Mouse (Mus musculus) cerebellum, adult 2 months (tissue): ENCODE measurements around the gene Car11. TPM values are rescaled to one million over a fixed set of nuclear protein-coding genes. Genes with fewer than 3 reads are reported as not detected.

Experiments used
- DNase-seq, 2 experiments: peaks; one replicate each; pipeline ENCODE4 v3.0.0; 2021
- H3K27ac ChIP-seq: fragments of 200-500 bp; 2 replicates; pipeline ENCODE4 v1.5.1; 2012; ENCODE audit warnings: low read length, control low read depth, inconsistent platforms; ENCODE audit not compliant: insufficient read depth
- H3K27me3 ChIP-seq: fragments of 200-500 bp; 2 replicates; pipeline ENCODE4 v1.6.1; 2012; ENCODE audit warnings: inconsistent platforms, mild to moderate bottlenecking, low read length, moderate library complexity; ENCODE audit not compliant: control insufficient read depth, insufficient read depth
- H3K4me1 ChIP-seq: fragments of 200-500 bp; 2 replicates; pipeline ENCODE4 v1.6.1; 2011; ENCODE audit warnings: low read length; ENCODE audit not compliant: control insufficient read depth, insufficient read depth
- H3K4me3 ChIP-seq: fragments of 200-500 bp; replicated peaks from 2 replicates; pipeline ENCODE3; 2011; ENCODE audit warnings: mild to moderate bottlenecking, low read depth, low read length, control low read depth; ENCODE audit not compliant: insufficient read depth
- CTCF ChIP-seq: fragments of 200-500 bp; IDR thresholded peaks from 2 replicates; pipeline ENCODE4 v1.5.1; 2011; ENCODE audit warnings: low read depth, mild to moderate bottlenecking, control low read depth, low read length, moderate library complexity, borderline replicate concordance; ENCODE audit not compliant: insufficient read depth
- POLR2A ChIP-seq: fragments of 200-500 bp; IDR thresholded peaks from 2 replicates; pipeline ENCODE4 v1.6.1; 2011; ENCODE audit warnings: low read length, control low read depth, borderline replicate concordance; ENCODE audit not compliant: insufficient read depth
- WGBS: fragments of 180-500 bp; shearing (Covaris S2); methylation state at CpG from one replicate; pipeline ENCODE4 v1.1.7; 2018; 5-methylcytosine and 5-hydroxymethylcytosine counted together
- polyA plus RNA-seq: library from polyadenylated mRNA; depleted of rRNA; stranded (reverse); fragments of >200 nt; gene quantifications from 2 replicates; pipeline ENCODE4 v1.2.3, GENCODE M21; 2012

Car11 gene
- polyA plus RNA-seq, 1 experiment = 164 TPM

DNA sequence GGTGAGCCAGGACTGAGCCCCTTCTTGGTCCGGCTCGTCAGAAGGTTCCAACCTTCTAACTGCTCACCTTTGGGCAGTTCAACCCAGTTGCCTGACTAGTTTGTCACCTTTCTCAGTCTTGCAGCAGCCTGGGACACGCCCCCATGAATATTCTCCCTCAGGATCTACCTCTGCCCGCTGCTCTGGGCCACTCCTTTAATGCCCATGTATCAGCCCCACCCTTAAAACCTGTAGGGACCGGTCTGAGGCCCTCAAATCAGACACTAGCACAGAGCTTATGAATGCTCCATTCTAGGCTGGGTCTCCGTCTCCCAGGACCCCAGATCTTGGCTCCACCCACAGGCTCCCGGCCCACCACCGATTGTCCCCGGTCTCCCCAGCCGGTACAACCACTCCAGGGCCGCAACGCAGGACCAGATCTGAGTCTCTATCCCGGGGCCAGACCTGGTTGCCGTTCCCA, 15.0 kb downstream of the Car11 start:
- Histone ChIP-seq H3K4me1 (peaks cover 21% of the 10 kb centered on the region), H3K4me3 (peak overlapping the region; percentile 93), H3K27ac (peak overlapping the region; percentile 37), H3K27me3 (no peaks in the 10 kb centered on the region)
- WGBS = 6% methylated on average over 14 of the region's 14 CpGs
- peak in 1 of 2 experiments; percentile 28 for DNase-seq
- TF ChIP-seq CTCF = no peak
- no peak for TF ChIP-seq POLR2A

DNA sequence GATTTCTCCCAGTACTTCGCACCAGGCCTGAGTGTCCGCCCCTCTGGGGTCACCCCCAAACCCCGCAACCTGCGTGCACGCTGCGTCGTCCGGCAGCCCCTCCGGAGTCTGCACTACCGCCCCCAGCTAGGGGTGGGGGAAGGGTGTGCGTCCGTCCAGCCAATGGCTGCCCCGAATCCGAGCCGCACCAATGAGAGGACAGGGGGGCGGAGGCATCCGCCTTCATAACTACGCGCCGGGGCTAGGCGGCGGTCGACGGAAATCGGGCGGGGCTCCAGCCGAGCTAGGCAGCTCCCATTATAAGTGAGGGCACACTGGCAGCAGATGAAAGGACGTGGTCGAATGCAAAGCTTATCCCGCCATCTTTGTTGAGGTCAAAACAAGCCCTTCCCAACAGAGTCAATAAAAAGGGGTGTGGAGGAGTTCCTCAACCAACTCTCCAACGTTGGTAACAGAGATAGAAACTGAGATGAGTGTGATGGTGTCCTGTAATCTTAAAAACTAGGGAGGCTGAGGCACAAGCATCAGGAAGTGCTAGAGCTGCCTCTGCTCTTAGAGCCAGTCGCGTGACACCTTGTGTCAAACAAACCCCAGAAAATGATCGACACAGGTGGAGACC, 15.6 kb downstream of the Car11 start, which contains the start of gene Rpl18:
TSS of gene Rpl18 (plus strand) at position 368 of the 619 bp plus-strand sequence.
- H3K4me1 ChIP-seq = peaks cover 21% of the 10 kb centered on the region
- H3K27me3 ChIP-seq = no peaks in the 10 kb centered on the region
- peak within 1 kb of the TSS; percentile 93 for H3K4me3 ChIP-seq
- no peak for TF ChIP-seq CTCF
- peak; percentile 73 for TF ChIP-seq POLR2A
- WGBS = 8% methylated on average over 34 of the region's 34 CpGs
- DNase-seq = peak; percentile 96 to 99
- H3K27ac ChIP-seq = peak within 1 kb of the TSS; percentile 37

GRCm38 (mm10) chr7:45715741-45716459, 16.3 kb downstream of the Car11 start:
- H3K27ac ChIP-seq = no peak overlapping the region
- WGBS = 79% methylated on average over 19 of the region's 19 CpGs
- TF ChIP-seq POLR2A (no peak), CTCF (no peak)
- no peaks in the 10 kb centered on the region for H3K27me3 ChIP-seq
- H3K4me1 ChIP-seq = peaks cover 19% of the 10 kb centered on the region
- no peak for DNase-seq
- H3K4me3 ChIP-seq = peak overlapping the region; percentile 9

- no peak for DNase-seq
- 88% methylated on average over 3 of the region's 3 CpGs for WGBS
- no peak overlapping the region for H3K4me3 ChIP-seq
- H3K27me3 ChIP-seq = no peaks in the 10 kb centered on the region
- H3K27ac ChIP-seq = no peak overlapping the region
- TF ChIP-seq CTCF (no peak), POLR2A (no peak)
- peaks cover 20% of the 10 kb centered on the region for H3K4me1 ChIP-seq
Measured at GRCm38 (mm10) chr7:45716460-45716857, 16.8 kb downstream of the Car11 start.

DNA sequence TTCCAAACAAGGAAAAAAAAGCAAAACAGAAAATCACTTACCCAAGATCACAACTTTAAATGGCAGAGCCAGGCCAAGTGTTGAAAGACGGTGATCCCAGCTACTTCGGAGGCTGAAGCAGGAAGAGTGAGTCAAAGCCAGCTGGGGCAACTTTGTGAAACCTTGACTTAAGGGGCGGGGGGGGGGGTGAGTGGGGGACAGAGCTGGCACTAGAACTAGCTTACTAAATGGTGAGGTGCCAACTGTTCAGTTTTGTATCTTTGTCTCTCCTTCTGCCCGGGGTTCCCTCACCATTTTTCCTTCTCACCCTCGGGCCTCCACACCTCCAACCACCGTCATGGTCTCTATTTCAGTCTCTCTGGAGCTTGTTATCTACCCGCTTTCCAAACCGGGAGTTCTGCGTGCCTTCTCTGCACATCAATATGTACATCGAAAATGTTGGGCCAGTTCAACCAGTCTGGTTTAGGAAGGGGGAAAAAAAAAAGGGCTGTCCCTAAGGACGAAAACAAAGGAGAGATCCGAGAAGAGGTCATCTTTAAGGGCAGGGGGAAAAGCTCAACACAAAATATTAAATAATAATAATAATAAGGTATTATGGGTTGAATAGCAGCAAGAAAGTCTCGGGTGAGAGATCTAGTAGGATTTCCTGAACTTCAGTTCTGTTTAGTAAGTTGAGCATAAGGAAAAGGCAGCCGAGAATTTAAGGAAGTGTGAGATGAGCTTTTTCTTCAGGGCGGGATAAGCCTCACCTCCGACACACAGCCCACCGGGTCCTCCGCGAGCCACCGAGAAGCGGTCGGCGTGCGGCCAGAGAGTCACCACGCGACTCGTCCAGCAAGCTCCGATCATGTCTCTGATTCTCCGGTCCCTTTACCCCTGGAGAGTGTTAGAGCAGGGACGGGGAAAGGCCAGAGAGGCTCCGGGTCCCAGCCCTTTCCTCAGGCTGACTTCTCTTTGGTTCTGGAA, 17.6 kb downstream of the Car11 start:
- WGBS = 8% methylated on average over 31 of the region's 31 CpGs
- H3K4me3 ChIP-seq = peak overlapping the region; percentile 89
- TF ChIP-seq POLR2A = no peak
- TF ChIP-seq CTCF = no peak
- no peaks in the 10 kb centered on the region for H3K27me3 ChIP-seq
- H3K27ac ChIP-seq = peak overlapping the region; percentile 81
- peaks cover 17% of the 10 kb centered on the region for H3K4me1 ChIP-seq
- no peak for DNase-seq

DNA sequence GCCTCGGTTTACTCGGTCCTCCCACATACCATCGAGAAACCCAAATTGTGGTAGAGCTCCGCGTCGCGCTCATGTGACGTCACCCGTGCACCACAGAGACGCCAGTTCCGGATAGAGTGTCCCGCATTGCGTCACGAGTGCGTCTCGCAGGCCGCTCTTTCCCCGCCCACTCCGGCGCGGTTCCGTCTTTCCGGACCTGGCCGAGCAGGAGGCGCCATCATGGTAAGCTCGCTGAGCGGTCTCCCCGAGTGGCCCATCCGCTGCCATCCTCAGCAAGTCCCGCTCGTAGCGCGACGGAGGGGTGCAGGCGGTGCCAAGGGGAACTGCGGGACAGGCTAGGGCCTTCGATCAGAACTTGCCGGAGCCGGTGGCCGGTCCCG, 18.3 kb downstream of the Car11 start, which contains the start of gene Sphk2:
TSS of gene Sphk2 (minus strand) at position 85 of the 380 bp plus-strand sequence.
- no peaks in the 10 kb centered on the region for H3K27me3 ChIP-seq
- H3K4me1 ChIP-seq = peaks cover 19% of the 10 kb centered on the region
- TF ChIP-seq CTCF (no peak), POLR2A (peak; percentile 98)
- peak; percentile 98 to 99 for DNase-seq
- under 1% methylated on average over 41 of the region's 41 CpGs for WGBS
- peak within 1 kb of the TSS; percentile 81 for H3K27ac ChIP-seq
- peak within 1 kb of the TSS; percentile 89 for H3K4me3 ChIP-seq

DNA sequence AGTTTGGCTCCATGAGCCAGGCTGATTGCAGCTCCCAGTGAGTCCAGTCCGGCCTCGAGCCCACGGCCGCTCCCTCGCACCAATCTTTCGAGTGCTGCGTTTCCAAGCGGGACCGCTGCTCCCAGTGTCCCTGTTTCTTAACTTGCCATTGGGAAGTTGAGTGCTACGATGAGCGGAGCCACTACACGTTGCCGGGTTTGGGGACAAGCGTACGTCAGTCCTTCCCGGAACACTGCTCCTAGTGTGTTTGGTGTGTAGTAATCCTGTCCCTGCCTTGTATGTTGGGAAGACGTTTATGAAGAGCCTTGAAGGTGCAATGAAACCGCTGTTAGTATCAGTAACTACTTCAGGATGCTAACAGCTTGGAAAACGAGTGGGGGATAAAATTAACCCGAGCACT, 18.7 kb downstream of the Car11 start:
- no peak for DNase-seq
- Histone ChIP-seq H3K27me3 (no peaks in the 10 kb centered on the region), H3K27ac (peak overlapping the region; percentile 11; the same call in 1 of the 2 replicates), H3K4me3 (peak overlapping the region; percentile 89), H3K4me1 (peaks cover 19% of the 10 kb centered on the region)
- under 1% methylated on average over 20 of the region's 20 CpGs for WGBS
- TF ChIP-seq CTCF (no peak), POLR2A (no peak)
